Mouse (Mus musculus) neural tube, embryonic 11.5 days (tissue): ENCODE measurements around the gene M1ap. TPM values are rescaled to one million over a fixed set of nuclear protein-coding genes. Genes with fewer than 3 reads are reported as not detected.

ENCODE experiments used
- ATAC-seq: fragments of 200-750 bp; cut with Nextera tagmentation; 2 replicates; pipeline ENCODE4 v1.8.0; 2017; ENCODE audit warnings: moderate number of reproducible peaks, mild to moderate bottlenecking, moderate TSS enrichment, moderate library complexity; ENCODE audit not compliant: insufficient read depth, low FRiP score, low TSS enrichment
- DNase-seq: peaks from one replicate; pipeline ENCODE4 v3.0.0-alpha.2; 2015; ENCODE audit warnings: low spot score
- H3K27ac ChIP-seq: fragments of 300-500 bp; sonication (generic); 2 replicates; pipeline ENCODE4 v1.5.1; 2014; ENCODE audit warnings: low read depth, mild to moderate bottlenecking, low read length
- H3K27me3 ChIP-seq: fragments of 300-500 bp; sonication (generic); 2 replicates; pipeline ENCODE4 v1.6.1; 2014; ENCODE audit warnings: mild to moderate bottlenecking, low read length, mixed read lengths; ENCODE audit not compliant: control insufficient read depth, insufficient read depth
- H3K36me3 ChIP-seq: fragments of 300-500 bp; sonication (generic); 2 replicates; pipeline ENCODE4 v1.6.1; 2014; ENCODE audit warnings: mild to moderate bottlenecking, low read length, moderate library complexity, mixed read lengths; ENCODE audit not compliant: control insufficient read depth, insufficient read depth
- H3K4me1 ChIP-seq: fragments of 300-500 bp; sonication (generic); 2 replicates; pipeline ENCODE4 v1.6.1; 2014; ENCODE audit warnings: low read length, mixed read lengths; ENCODE audit not compliant: control insufficient read depth, insufficient read depth
- H3K4me2 ChIP-seq: fragments of 300-500 bp; sonication (generic); 2 replicates; pipeline ENCODE4 v1.6.1; 2014; ENCODE audit warnings: low read depth, mild to moderate bottlenecking, moderate library complexity
- H3K4me3 ChIP-seq: fragments of 300-500 bp; sonication (generic); 2 replicates; pipeline ENCODE4 v1.5.1; 2014; ENCODE audit warnings: low read depth, low read length
- H3K9ac ChIP-seq: fragments of 300-500 bp; sonication (generic); 2 replicates; pipeline ENCODE4 v1.6.1; 2014; ENCODE audit warnings: mild to moderate bottlenecking, low read length
- H3K9me3 ChIP-seq: fragments of 300-500 bp; sonication (generic); 2 replicates; pipeline ENCODE4 v1.6.1; 2016; ENCODE audit warnings: low read length; ENCODE audit not compliant: control insufficient read depth
- WGBS: fragments of 180-500 bp; shearing (Covaris S2); extraction: QIAGEN DNeasy Blood & Tissue Kit; methylation state at CpG from one replicate; pipeline ENCODE4 v1.1.7; 2014; 5-methylcytosine and 5-hydroxymethylcytosine counted together
- polyA plus RNA-seq: library from polyadenylated mRNA; unstranded; fragments of >200 nt; fragmentation: Nextera tagmentation; extraction: Ambion mirVana; gene quantifications from 2 replicates; pipeline ENCODE4 v1.2.1, GENCODE M21; 2014

Gene M1ap
- polyA plus RNA-seq, 1 experiment from 2014 or later: not detected

GRCm38 (mm10) chr6:83020121-83020520 lies 73.4 kb downstream of the M1ap start:
- H3K9ac ChIP-seq: no peak overlapping the region
- no peaks in the 10 kb centered on the region for H3K27me3 ChIP-seq
- H3K4me2 ChIP-seq: no peak overlapping the region
- no peaks in the 10 kb centered on the region for H3K9me3 ChIP-seq
- WGBS: 86% methylated on average over 6 of the region's 6 CpGs
- H3K27ac ChIP-seq: no peak overlapping the region
- H3K4me1 ChIP-seq: no peaks in the 10 kb centered on the region
- ATAC-seq (no peak), DNase-seq (no peak)
- H3K4me3 ChIP-seq: no peak overlapping the region
- H3K36me3 ChIP-seq: no peaks in the 10 kb centered on the region

- Histone ChIP-seq H3K9ac (no peak overlapping the region), H3K4me3 (no peak overlapping the region), H3K4me2 (no peak overlapping the region), H3K9me3 (no peaks in the 10 kb centered on the region), H3K36me3 (no peaks in the 10 kb centered on the region), H3K27me3 (no peaks in the 10 kb centered on the region), H3K27ac (no peak overlapping the region), H3K4me1 (no peaks in the 10 kb centered on the region)
- no peak for ATAC-seq
- WGBS: 83% methylated on average over 4 of the region's 4 CpGs
- no peak for DNase-seq
These were observed 74.3 kb downstream of the M1ap start for GRCm38 (mm10) chr6:83020836-83021593.

- DNase-seq (no peak), ATAC-seq (no peak)
- Histone ChIP-seq H3K27me3 (no peaks in the 10 kb centered on the region), H3K4me2 (no peak overlapping the region), H3K36me3 (no peaks in the 10 kb centered on the region), H3K27ac (no peak overlapping the region), H3K4me1 (no peaks in the 10 kb centered on the region), H3K9me3 (no peaks in the 10 kb centered on the region), H3K9ac (no peak overlapping the region), H3K4me3 (no peak overlapping the region)
- 90% methylated on average over 9 of the region's 9 CpGs for WGBS
These were observed 76.3 kb downstream of the M1ap start for GRCm38 (mm10) chr6:83023008-83023407.

GRCm38 (mm10) chr6:83023786-83024185 lies 77.1 kb downstream of the M1ap start:
- no peaks in the 10 kb centered on the region for H3K4me1 ChIP-seq
- DNase-seq: no peak
- H3K4me3 ChIP-seq: no peak overlapping the region
- H3K4me2 ChIP-seq: no peak overlapping the region
- H3K27ac ChIP-seq: no peak overlapping the region
- H3K9ac ChIP-seq: no peak overlapping the region
- 0 out of 2 replicates have a peak, but pooled peaks cover 4% of the 10 kb centered on the region for H3K27me3 ChIP-seq
- ATAC-seq: no peak
- 91% methylated on average over 2 of the region's 2 CpGs for WGBS
- no peaks in the 10 kb centered on the region for H3K9me3 ChIP-seq
- no peaks in the 10 kb centered on the region for H3K36me3 ChIP-seq

- H3K27me3 ChIP-seq: 0 out of 2 replicates have a peak, but pooled peaks cover 4% of the 10 kb centered on the region
- 78% methylated on average over 4 of the region's 4 CpGs for WGBS
- H3K27ac ChIP-seq: no peak overlapping the region
- no peaks in the 10 kb centered on the region for H3K4me1 ChIP-seq
- no peak overlapping the region for H3K4me3 ChIP-seq
- no peaks in the 10 kb centered on the region for H3K9me3 ChIP-seq
- ATAC-seq (no peak), DNase-seq (no peak)
- no peaks in the 10 kb centered on the region for H3K36me3 ChIP-seq
- H3K9ac ChIP-seq: no peak overlapping the region
- H3K4me2 ChIP-seq: no peak overlapping the region
These were observed 77.7 kb downstream of the M1ap start for GRCm38 (mm10) chr6:83024421-83024820.

- WGBS: 93% methylated on average over 2 of the region's 4 CpGs
- H3K4me3 ChIP-seq: no peak overlapping the region
These were observed 78.5 kb downstream of the M1ap start for GRCm38 (mm10) chr6:83025221-83025620.

GRCm38 (mm10) chr6:83027293-83027692 lies 80.6 kb downstream of the M1ap start:
- Histone ChIP-seq H3K27me3 (peaks cover 20% of the 10 kb centered on the region), H3K4me1 (peaks cover 2% of the 10 kb centered on the region; the same call in 1 of the 2 replicates), H3K9ac (no peak overlapping the region), H3K4me2 (no peak overlapping the region), H3K36me3 (no peaks in the 10 kb centered on the region), H3K9me3 (no peaks in the 10 kb centered on the region), H3K27ac (no peak overlapping the region), H3K4me3 (no peak overlapping the region)
- WGBS: 67% methylated on average over 8 of the region's 8 CpGs
- DNase-seq: no peak
- no peak for ATAC-seq

More at GRCm38 (mm10) chr6:83025221-83025620, 78.5 kb downstream of the M1ap start:
- no peak for DNase-seq
- H3K4me1 ChIP-seq: no peaks in the 10 kb centered on the region
- ATAC-seq: no peak
- no peak overlapping the region for H3K4me2 ChIP-seq
- no peaks in the 10 kb centered on the region for H3K9me3 ChIP-seq
- no peak overlapping the region for H3K27ac ChIP-seq
- H3K9ac ChIP-seq: no peak overlapping the region
- 0 out of 2 replicates have a peak, but pooled peaks cover 6% of the 10 kb centered on the region for H3K27me3 ChIP-seq
- no peaks in the 10 kb centered on the region for H3K36me3 ChIP-seq

- peaks cover 22% of the 10 kb centered on the region for H3K27me3 ChIP-seq
- 59% methylated on average over 8 of the region's 9 CpGs for WGBS
These were observed 81.0 kb downstream of the M1ap start for GRCm38 (mm10) chr6:83027706-83028105.

GRCm38 (mm10) chr6:83029777-83030176 lies 83.1 kb downstream of the M1ap start:
- peaks cover 22% of the 10 kb centered on the region for H3K27me3 ChIP-seq
- WGBS: 22% methylated on average over 10 of the region's 10 CpGs
- peaks cover 7% of the 10 kb centered on the region; the same call in 1 of the 2 replicates for H3K4me1 ChIP-seq
- no peak overlapping the region for H3K9ac ChIP-seq
- ATAC-seq: no peak
- no peak overlapping the region for H3K4me2 ChIP-seq
- no peaks in the 10 kb centered on the region for H3K36me3 ChIP-seq
- no peak for DNase-seq
- H3K9me3 ChIP-seq: no peaks in the 10 kb centered on the region
- H3K4me3 ChIP-seq: no peak overlapping the region
- H3K27ac ChIP-seq: no peak overlapping the region

More at GRCm38 (mm10) chr6:83027706-83028105, 81.0 kb downstream of the M1ap start:
- no peak overlapping the region for H3K4me3 ChIP-seq
- no peak overlapping the region for H3K9ac ChIP-seq
- no peaks in the 10 kb centered on the region for H3K36me3 ChIP-seq
- H3K9me3 ChIP-seq: no peaks in the 10 kb centered on the region
- peaks cover 5% of the 10 kb centered on the region; the same call in 1 of the 2 replicates for H3K4me1 ChIP-seq
- DNase-seq (no peak), ATAC-seq (no peak)
- H3K4me2 ChIP-seq: no peak overlapping the region
- H3K27ac ChIP-seq: no peak overlapping the region
